Mouse (Mus musculus): Measurements from ENCODE around the gene Dlk2.

Dlk2 gene

DNA sequence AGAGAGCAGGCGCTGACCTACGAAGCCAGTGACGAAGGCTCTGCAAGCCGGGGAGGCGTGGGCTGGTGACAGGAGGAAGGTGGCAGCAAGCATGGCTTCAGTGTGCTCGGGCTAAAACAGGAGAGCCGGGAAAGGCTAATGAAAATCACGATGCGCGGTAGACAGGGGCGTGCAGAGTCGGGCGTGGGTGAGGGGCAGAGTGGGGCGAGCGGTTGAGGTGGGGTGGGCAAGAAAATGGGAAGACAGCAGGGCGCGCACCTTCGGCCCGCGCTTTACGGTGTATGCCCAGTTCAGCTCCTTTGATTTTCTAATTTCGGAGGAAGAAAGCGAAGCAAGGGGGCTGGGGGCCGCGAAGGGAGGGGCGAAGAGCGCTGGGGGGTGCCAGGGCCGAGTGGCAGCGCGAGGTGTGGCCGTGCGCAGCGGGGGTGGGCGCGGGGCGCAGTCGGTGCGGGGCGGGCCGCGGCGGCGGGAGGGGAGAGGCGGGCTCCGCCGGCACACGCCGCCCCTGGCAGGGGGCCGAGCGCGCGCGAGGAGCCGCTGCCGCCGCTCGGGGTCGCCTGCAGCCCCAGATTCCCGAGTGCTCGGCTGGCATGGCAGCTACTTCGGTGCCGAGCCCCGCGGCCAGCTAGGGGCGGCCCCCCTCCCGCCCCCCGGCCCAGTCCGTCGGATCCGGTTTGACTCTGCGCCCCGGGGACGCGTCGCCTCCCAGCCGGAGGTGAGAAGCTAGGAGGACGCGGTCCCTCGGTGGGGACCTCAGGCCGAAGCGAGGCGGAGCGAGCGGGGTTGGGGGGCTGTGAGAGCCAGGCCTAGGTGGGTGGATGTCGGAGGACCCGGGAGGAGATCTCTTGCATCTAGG is at the start of gene Dlk2:
Gene Dlk2, plus strand, starts transcription at position 58 of the 856 bp plus-strand sequence.
- peak; percentile 93 for DNase-seq

DNA sequence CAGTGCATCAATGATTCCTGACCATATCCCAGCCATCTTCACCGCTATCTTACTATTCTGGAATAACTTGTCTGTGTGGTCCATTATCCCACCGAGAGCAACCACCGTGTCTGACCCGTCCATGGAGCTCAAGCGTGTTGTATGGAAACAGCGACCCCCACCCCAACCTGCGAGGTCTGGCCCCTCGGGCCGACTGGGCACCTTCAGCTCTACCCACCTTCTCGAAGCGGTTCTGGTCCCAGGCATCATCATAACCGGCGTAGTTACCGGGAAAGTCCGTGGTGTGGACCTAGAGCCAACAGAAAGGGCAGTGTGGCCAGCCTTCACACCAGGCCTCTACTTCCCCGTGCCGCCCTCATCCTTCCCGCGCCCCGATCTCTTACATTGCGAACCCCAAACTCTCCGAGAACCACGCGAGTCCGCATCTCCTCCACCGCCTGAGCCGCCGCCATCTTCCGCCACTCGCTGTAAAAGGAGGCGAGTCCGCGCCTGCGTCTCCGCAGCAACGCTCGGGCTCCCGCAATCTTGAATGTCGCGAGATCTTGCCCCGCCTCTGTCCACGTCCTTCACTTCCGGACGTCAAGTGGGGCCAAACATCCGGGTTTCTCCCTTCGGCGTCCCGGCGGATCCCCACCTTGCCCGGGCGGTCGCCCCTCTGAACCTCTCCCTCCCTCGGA is 49.6 kb upstream of the Dlk2 start, which contains the start of the genes Polr1c and Yipf3:
Gene Polr1c, minus strand, starts transcription at position 543 of the 677 bp plus-strand sequence.
Gene Yipf3, plus strand, starts transcription at position 569 of the 677 bp plus-strand sequence.
- DNase-seq: peak; percentile 99

DNA sequence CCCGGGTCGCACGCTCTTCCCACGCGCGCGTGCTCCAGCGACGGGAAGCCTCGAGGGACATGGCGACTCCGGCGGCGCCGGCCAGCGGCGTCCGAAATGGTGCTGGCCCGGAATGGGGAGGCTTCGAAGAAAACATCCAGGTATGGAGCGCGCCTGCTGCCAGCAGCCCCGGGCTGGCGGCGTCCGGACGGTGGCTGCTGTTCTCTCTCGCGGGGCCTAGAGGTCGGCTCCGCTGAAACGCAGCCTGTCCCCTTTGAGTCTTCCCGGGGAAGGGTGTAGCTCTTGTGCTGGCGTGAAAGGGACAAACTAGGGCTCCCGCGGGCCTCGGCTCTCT is 49.1 kb upstream of the Dlk2 start:
- DNase-seq: no peak

DNA sequence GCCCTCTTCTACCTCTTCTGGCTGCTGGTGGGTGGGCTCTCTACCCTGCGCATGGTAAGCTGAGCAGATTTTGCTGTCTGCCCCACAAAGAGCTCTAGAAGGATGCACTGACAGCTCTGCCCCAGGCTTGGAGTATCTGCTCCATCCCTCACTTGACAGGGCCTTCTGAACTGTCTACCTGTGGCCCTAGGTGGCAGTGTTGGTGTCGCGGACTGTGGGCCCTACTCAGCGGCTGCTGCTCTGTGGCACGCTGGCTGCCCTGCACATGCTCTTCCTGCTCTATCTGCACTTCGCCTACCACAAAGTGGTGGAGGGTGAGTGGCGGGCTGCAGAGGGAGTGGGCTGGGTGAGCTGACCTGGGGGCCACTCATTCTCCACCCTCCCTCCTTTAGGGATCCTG is 46.0 kb upstream of the Dlk2 start:
- no peak for DNase-seq

DNA sequence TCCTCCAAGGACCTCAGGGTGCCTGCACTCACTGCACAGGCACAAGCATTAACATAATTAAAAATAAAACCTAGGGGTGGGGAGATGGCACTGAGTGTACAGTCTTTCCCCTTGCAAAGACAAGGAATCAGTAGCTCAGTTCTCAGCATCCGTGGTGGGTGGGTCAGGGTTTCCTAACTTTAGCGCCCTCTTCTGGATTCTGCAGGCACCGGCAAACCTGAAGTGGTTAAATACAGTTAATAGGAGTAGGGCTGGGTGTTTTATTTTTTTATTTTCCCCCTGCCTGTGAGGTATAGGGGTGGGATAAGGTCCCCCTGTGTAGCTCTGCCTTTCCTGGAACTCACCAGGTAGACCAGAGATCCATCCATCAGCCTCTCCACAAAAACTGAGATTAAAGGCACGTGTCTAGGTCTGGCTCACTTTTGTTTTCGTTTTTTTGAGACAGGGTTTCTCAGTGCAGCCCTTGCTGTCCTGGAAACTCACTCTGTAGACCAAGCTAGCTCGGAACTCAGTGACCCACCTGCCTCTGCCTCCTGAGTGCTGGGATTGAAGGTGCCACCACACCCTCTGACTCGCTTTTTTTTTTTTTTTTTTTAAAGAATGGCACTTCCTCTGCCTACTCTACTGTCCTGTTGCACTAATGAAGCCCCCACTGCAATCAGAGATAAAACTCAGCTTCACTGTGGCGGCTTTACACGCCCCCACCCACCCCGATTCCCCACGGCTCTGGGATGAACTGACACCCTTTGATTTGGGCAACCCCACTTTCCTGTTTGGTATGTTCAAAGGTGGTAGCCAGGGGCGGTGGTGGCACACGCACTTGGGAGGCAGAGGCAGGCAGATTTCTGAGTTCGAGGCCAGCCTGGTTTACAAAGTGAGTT is 44.4 kb upstream of the Dlk2 start:
- DNase-seq: peak; percentile 91

DNA sequence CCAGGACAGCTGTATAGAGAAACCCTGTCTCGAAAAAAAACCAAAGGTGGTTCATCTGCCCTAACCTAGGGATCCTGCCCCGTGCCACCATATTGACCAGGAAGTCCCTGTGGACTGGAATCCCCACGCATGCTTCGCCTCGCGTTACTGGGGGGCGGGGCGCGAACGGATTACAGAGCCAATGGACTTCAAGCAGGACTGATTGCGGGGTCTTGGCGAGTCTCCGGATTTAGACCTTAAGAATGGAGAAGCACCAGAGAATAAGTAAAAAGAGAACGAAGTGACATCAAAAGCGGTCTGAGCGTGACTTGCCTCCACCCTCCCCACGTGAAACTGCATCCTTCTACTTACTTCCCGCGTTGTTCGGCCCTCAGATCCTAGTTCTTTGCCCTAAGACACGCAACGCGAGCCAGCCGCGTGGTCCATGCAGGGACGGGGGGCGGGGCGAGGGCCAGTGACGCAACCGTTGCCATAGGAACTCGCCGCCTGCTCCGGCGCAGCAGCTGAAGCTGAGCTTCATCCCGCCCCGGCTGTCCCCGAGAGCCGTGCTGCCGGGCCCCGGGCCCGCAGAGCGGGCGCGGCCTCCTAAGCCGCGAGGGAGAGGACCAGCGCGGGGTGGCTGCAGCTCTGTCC is 43.7 kb upstream of the Dlk2 start, which contains the start of gene Lrrc73:
Gene Lrrc73, plus strand, starts transcription at position 80 of the 633 bp plus-strand sequence.
- DNase-seq: peak; percentile 99

DNA sequence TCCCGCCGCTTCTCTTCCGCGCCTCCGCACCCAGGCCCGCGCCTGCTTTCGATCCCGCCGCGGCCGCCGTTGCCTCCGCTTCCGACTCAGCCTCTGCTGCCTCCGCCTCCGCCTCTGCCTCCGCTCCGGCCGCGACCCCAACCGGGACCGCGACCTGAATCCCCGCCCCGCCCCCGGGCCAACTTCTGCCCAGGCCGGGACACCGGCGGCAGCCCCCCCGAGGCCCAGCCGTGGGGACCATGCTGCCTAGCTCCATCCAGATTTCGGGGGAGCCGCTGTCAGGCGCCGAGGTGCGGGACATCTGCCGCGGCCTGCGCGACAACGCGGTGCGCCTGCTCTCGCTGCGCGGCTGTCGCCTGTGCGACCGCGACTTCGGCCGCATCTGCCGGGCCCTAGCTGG is 43.1 kb upstream of the Dlk2 start:
- DNase-seq: no peak

GRCm38 (mm10) chr17:46255147-46255546 is 42.1 kb upstream of the Dlk2 start:
- DNase-seq: peak; percentile 93

GRCm38 (mm10) chr17:46258279-46259053 is 38.8 kb upstream of the Dlk2 start:
- peak; percentile 94 for DNase-seq

- DNase-seq: peak; percentile 94
Measured at GRCm38 (mm10) chr17:46259675-46260074, 37.5 kb upstream of the Dlk2 start.

DNA sequence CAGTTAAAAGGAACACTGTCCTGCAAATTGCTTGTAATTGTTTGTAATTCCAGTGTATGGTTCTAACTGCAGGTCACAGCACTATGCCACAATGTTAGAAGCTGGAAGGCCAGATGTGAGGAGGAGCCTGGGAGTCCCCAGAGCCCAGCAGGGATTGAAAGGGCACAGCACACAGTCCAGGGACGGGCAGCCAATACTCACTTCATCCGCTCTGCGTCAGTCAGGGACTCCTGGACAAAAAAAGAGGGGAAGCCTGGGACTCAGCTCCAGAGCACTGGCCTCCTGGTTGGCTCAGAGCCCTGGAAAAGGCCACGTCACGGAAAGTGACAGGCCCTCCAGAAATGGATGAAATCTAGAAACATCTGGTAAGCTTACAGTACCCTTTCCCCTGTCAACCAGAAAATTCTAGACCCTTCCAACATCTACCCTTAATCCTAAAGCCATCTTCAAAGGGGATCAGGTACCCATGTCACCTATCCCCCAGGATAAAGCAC is 35.0 kb upstream of the Dlk2 start:
- peak; percentile 94 for DNase-seq

DNA sequence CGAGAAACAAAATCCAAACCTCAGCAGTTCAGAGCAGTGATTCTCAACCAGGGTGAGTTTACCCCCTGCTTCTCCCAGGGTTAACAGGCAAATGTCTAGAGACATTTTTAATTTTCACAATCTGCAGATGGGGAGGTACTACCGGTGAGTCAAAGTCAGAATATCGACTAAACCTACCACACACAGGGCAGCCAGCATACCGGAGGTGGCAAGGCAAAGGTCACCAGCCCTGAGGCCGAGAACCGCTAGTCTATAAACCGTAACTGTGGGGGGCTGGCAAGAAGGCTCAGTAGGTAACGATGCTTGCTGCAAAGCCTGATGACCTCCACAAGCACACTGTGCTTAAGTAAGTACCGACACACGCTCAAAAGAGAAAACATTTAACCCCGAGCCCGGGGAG is 31.7 kb upstream of the Dlk2 start:
- DNase-seq: no peak

DNA sequence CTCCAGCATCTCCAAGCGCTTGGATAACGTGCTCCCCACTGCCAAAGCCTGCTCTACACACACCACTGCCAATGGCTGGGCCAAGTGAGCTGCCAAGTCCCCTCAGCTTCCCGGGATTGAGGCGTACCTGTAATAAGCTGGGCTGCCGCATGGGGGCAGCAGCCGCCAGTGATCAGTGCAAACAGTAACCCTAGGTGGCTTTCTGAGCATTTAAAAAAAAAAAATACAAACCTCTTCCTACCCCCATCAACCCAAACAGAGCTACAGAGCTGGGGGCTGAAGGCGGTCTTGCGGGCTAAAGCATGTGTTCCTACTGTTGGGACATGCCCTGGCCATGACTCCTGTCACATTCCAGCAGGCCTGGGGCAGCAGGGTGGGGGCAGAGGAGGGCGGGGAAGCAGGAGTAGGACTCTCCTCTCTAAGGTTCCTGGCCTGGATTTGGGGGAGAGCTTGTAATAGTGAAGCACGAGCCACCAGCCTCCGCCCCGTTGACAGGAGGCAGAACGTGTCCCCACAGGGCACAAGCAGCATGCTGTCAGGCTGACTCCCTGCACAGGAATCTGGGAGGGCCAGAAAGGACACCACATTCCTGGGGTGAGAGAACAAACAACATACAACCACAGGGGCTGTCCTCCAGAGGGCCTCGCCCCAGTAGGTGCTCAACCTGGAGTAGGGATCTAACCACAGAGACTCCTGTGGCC is 31.2 kb upstream of the Dlk2 start:
- peak; percentile 97 for DNase-seq

GRCm38 (mm10) chr17:46266986-46267385 is 30.2 kb upstream of the Dlk2 start:
- peak; percentile 80 for DNase-seq

- peak; percentile 89 for DNase-seq
Measured at GRCm38 (mm10) chr17:46267511-46267910, 29.7 kb upstream of the Dlk2 start.

GRCm38 (mm10) chr17:46268026-46268720 is 29.0 kb upstream of the Dlk2 start:
- peak; percentile 90 for DNase-seq

- peak; percentile 98 for DNase-seq
Measured at GRCm38 (mm10) chr17:46269771-46270534, 27.3 kb upstream of the Dlk2 start.

DNA sequence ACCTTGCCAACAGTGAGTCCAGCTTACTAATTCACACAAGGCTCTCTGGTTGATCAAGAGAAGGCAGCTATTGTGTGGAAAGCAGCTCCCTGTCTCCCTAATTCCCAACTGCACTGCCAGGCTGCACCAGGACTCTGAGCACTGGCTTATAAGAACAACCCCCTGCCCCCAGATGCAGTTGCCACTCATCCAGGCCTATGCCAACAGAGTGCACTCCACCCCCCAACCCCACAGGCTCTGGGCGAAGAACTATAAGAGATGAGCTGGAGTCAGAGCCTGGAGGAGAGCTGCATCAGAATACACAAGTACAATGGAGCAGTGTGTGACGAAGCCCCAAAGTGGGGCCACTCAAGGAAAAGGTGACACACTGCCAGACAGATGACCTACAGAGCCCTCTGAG is 25.2 kb upstream of the Dlk2 start:
- DNase-seq: peak; percentile 79

GRCm38 (mm10) chr17:46272675-46273074 is 24.5 kb upstream of the Dlk2 start:
- DNase-seq: peak; percentile 98
